ENCODE assay signal across 12 mouse cellular contexts in the genomic region with DNA sequence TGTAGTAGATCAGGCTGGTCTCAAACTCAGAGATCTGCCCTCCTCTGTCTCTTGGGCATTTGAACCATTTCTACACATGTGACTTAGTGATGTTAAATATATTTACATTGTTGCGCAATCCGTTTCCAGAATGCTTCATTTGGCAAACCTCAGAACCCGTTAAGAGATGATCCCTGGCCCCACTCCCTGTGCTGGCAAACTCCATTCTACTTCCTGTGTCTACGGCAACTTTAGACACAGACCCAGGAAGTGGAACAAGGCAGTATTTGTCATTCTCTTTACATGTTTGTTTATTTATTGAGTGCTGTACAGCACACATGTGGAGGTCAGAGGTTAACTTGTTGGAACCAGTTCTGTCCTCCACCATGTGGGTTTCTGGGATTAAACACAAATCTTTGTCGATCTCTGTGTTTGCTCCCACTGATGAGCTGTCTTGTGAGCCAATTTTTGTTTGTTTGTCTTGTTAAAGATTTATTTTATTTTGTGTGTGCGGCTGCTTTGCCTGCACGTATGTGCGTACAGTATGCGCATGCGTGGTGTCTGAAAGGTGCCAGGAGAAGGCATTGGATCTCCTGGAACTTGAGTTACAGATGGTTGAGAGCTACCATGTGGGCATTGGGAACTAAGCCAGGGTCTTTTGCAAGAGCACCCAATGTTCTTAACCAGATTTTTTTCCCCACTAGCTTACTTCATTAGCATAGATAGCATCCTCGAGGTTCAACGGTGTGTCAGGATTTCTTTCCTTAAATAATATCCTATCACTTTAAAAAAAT. TPM values are rescaled to one million over a fixed set of nuclear protein-coding genes. Genes with fewer than 3 reads are reported as not detected.
DNase-seq lines count a peak whose midpoint lies in the region; ATAC-seq and TF ChIP-seq lines count a peak whose summit lies in the region.
"Had no signal": no experiment of that assay in that cellular context is flagged by ENCODE, and none has a peak within 500 bp of the region (broad histone marks: within the 10 kb centered on the region; RNA-seq: fewer than 3 reads in every experiment).

No protein-coding gene starts in this region.

- H3K4me2 ChIP-seq in forebrain, embryonic 15.5 days (replicated peaks): 0 out of 2 replicates have a peak overlapping the region, but pooled peaks have one; percentile 28
- H3K4me2 ChIP-seq in forebrain, embryonic 11.5 days (ENCODE audit: low read depth, low read length, severe bottlenecking): no peak overlapping the region
- no peak overlapping the region for H3K4me2 ChIP-seq in midbrain, embryonic 14.5 days (ENCODE audit: low read length)
- no peak overlapping the region for H3K4me2 ChIP-seq in myocyte (ENCODE audit: low read depth)
- H3K4me2 ChIP-seq: liver, embryonic 13.5 days had no signal

- H3K4me1 ChIP-seq in forebrain, embryonic 15.5 days: peaks cover 16% of the 10 kb centered on the region
- H3K4me1 ChIP-seq in forebrain, embryonic 11.5 days (replicated peaks; ENCODE audit: control insufficient read depth, insufficient read depth, low read length): 0 out of 2 replicates have a peak, but pooled peaks cover 2% of the 10 kb centered on the region
- no peaks in the 10 kb centered on the region; the same call in 1 of the 2 replicates for H3K4me1 ChIP-seq in midbrain, embryonic 14.5 days (ENCODE audit: control insufficient read depth, insufficient read depth, low read length)
- peaks cover 9% of the 10 kb centered on the region for H3K4me1 ChIP-seq in midbrain, embryonic 10.5 days

- DNase-seq in forebrain, embryonic 11.5 days (ENCODE audit: low spot score): no peak
- no peak for DNase-seq in midbrain, embryonic 14.5 days
- no peak for DNase-seq in midbrain, embryonic 10.5 days (ENCODE audit: low spot score)
- peak; percentile 40 to 58 for DNase-seq in layer of hippocampus, postnatal 36 days
- DNase-seq in thymus, postnatal 4 days: no peak
- no peak for DNase-seq in kidney, postnatal 25 days
- DNase-seq: liver, embryonic 13.5 days had no signal

- H3ac ChIP-seq in myocyte (ENCODE audit: control insufficient read depth, insufficient read length): no peak overlapping the region

- H3K9ac ChIP-seq in forebrain, embryonic 15.5 days (replicated peaks): no peak overlapping the region
- H3K9ac ChIP-seq in forebrain, embryonic 11.5 days (ENCODE audit: low read length): no peak overlapping the region
- H3K9ac ChIP-seq in midbrain, embryonic 14.5 days (replicated peaks; ENCODE audit: low read length): no peak overlapping the region
- H3K9ac ChIP-seq: liver, embryonic 13.5 days had no signal

- no peak for TF ChIP-seq POLR2A in myocyte (IDR thresholded peaks at IDR 0.05; ENCODE audit: insufficient read length, low read depth)

- H3K27me3 ChIP-seq in forebrain, embryonic 15.5 days: no peaks in the 10 kb centered on the region
- H3K27me3 ChIP-seq in forebrain, embryonic 11.5 days (ENCODE audit: control insufficient read depth, insufficient read depth, low read length): no peaks in the 10 kb centered on the region
- H3K27me3 ChIP-seq in midbrain, embryonic 14.5 days (ENCODE audit: control insufficient read depth, insufficient read depth, low read length): no peaks in the 10 kb centered on the region
- H3K27me3 ChIP-seq in midbrain, embryonic 10.5 days (ENCODE audit: low read depth, poor library complexity, severe bottlenecking): 0 out of 2 replicates have a peak, but pooled peaks cover 6% of the 10 kb centered on the region
- H3K27me3 ChIP-seq in myocyte (ENCODE audit: control insufficient read depth, insufficient read depth, insufficient read length): peaks cover 7% of the 10 kb centered on the region
- H3K27me3 ChIP-seq: Patski had no signal

- no peak overlapping the region for H3K4me3 ChIP-seq in forebrain, embryonic 15.5 days
- H3K4me3 ChIP-seq in forebrain, embryonic 11.5 days (ENCODE audit: low read depth, low read length): no peak overlapping the region
- H3K4me3 ChIP-seq in midbrain, embryonic 14.5 days (replicated peaks; ENCODE audit: low read depth, low read length): no peak overlapping the region
- no peak overlapping the region for H3K4me3 ChIP-seq in midbrain, embryonic 10.5 days
- H3K4me3 ChIP-seq in myocyte: no peak overlapping the region
- H3K4me3 ChIP-seq: liver, embryonic 13.5 days had no signal

- peak; percentile 46 for ATAC-seq in forebrain, embryonic 15.5 days (replicated peaks)
- ATAC-seq in forebrain, embryonic 11.5 days (replicated peaks; ENCODE audit: low FRiP score): no peak
- peak; percentile 8; the same call in 1 of the 2 replicates for ATAC-seq in midbrain, embryonic 14.5 days (ENCODE audit: low FRiP score, low TSS enrichment)

- WGBS in forebrain, embryonic 15.5 days: 67% methylated on average over 12 of the region's 12 CpGs
- 90% methylated on average over 12 of the region's 12 CpGs for WGBS in forebrain, embryonic 11.5 days
- WGBS in midbrain, embryonic 14.5 days: 89% methylated on average over 12 of the region's 12 CpGs
- 87% methylated on average over 12 of the region's 12 CpGs for WGBS in midbrain, embryonic 10.5 days

- no peaks in the 10 kb centered on the region for H3K36me3 ChIP-seq in forebrain, embryonic 15.5 days
- no peaks in the 10 kb centered on the region for H3K36me3 ChIP-seq in forebrain, embryonic 11.5 days (ENCODE audit: control insufficient read depth, insufficient read depth, low read length)
- no peaks in the 10 kb centered on the region for H3K36me3 ChIP-seq in midbrain, embryonic 14.5 days (ENCODE audit: control insufficient read depth, insufficient read depth, low read length)
- no peaks in the 10 kb centered on the region for H3K36me3 ChIP-seq in midbrain, embryonic 10.5 days
- no peaks in the 10 kb centered on the region for H3K36me3 ChIP-seq in myocyte (ENCODE audit: control insufficient read depth, insufficient read depth)
- H3K36me3 ChIP-seq: liver, embryonic 13.5 days had no signal

- peak overlapping the region; percentile 53 for H3K27ac ChIP-seq in forebrain, embryonic 15.5 days (replicated peaks)
- no peak overlapping the region for H3K27ac ChIP-seq in forebrain, embryonic 11.5 days (ENCODE audit: low read depth, low read length)
- no peak overlapping the region for H3K27ac ChIP-seq in midbrain, embryonic 14.5 days (replicated peaks; ENCODE audit: low read depth, low read length)
- no peak overlapping the region for H3K27ac ChIP-seq in midbrain, embryonic 10.5 days (replicated peaks)
- H3K27ac ChIP-seq: liver, embryonic 13.5 days had no signal

- H3K79me2 ChIP-seq in myocyte (ENCODE audit: control insufficient read depth, insufficient read depth): no peaks in the 10 kb centered on the region

- no peaks in the 10 kb centered on the region for H3K9me3 ChIP-seq in forebrain, embryonic 15.5 days
- H3K9me3 ChIP-seq in forebrain, embryonic 11.5 days (ENCODE audit: control insufficient read depth, low read length): no peaks in the 10 kb centered on the region
- H3K9me3 ChIP-seq in midbrain, embryonic 14.5 days (ENCODE audit: control insufficient read depth, low read length): no peaks in the 10 kb centered on the region
- no peaks in the 10 kb centered on the region for H3K9me3 ChIP-seq in midbrain, embryonic 10.5 days (replicated peaks)
- H3K9me3 ChIP-seq: liver, embryonic 13.5 days had no signal

TF ChIP-seq in myocyte, 11 proteins besides CTCF, POLR2A, EP300 and RAD21:
- TF ChIP-seq CEBPB (IDR thresholded peaks at IDR 0.05; ENCODE audit: insufficient read depth, poor library complexity, severe bottlenecking): peak; percentile 63
- TF ChIP-seq USF1 (IDR thresholded peaks at IDR 0.05; ENCODE audit: low read depth): no peak
TF ChIP-seq in myocyte: peak in this region for 1.

RNA-seq across cellular contexts. Expression of a gene that starts 30.5 kb away (rescaled TPM):
- 6.2 and 7.4 TPM in 2 replicates for polyA plus RNA-seq in forebrain, embryonic 15.5 days (2015; fragmentation: Nextera tagmentation; extraction: Ambion mirVana)
- polyA plus RNA-seq in forebrain, embryonic 11.5 days (2014; fragmentation: Nextera tagmentation; extraction: Ambion mirVana): 5.1 and 6.8 TPM in 2 replicates
- polyA plus RNA-seq in midbrain, embryonic 14.5 days (2014; fragmentation: Nextera tagmentation; extraction: Ambion mirVana): 8.5 and 8.8 TPM in 2 replicates
- 2.0 and 2.2 TPM in 2 replicates for polyA plus RNA-seq in midbrain, embryonic 10.5 days (2016; fragmentation: Nextera tagmentation; extraction: Ambion mirVana)
- 10 to 100 TPM; 16.5 to 18.6 TPM for total RNA-seq in layer of hippocampus, postnatal 36 days (2021)
- not detected for polyA plus RNA-seq in myocyte (2012; fragmentation: generic; extraction: Trizol)
- total RNA-seq: adrenal gland, postnatal 36 days had no signal
- polyA plus RNA-seq: liver, embryonic 13.5 days had no signal

RNA-seq across cellular contexts. Expression of a gene that starts 37.6 kb away (rescaled TPM):
- 0.46 and 0.89 TPM in 2 replicates for polyA plus RNA-seq in forebrain, embryonic 15.5 days (2015; fragmentation: Nextera tagmentation; extraction: Ambion mirVana)
- polyA plus RNA-seq in forebrain, embryonic 11.5 days (2014; fragmentation: Nextera tagmentation; extraction: Ambion mirVana): 0.48 and 0.60 TPM in 2 replicates
- polyA plus RNA-seq in midbrain, embryonic 14.5 days (2014; fragmentation: Nextera tagmentation; extraction: Ambion mirVana): 2.5 and 3.5 TPM in 2 replicates
- 0.83 and 2.4 TPM in 2 replicates for polyA plus RNA-seq in midbrain, embryonic 10.5 days (2016; fragmentation: Nextera tagmentation; extraction: Ambion mirVana)
- 1 to 10 TPM; 6.9 to 7.8 TPM for total RNA-seq in layer of hippocampus, postnatal 36 days (2021)
- not detected for polyA plus RNA-seq in myocyte (2012; fragmentation: generic; extraction: Trizol)
- total RNA-seq: adrenal gland, postnatal 36 days; common myeloid progenitor, adult 5-6 weeks had no signal
- polyA plus RNA-seq: Patski had no signal

Comparison
In these comparisons a context has a peak if more than half of its experiments do, and no peak if none do; other contexts are left out.
1. DNase-seq: peak in layer of hippocampus, postnatal 36 days (2 of 2); none in forebrain, embryonic 11.5 days (single experiment), midbrain, embryonic 14.5 days (single experiment), midbrain, embryonic 10.5 days (single experiment), thymus, postnatal 4 days (single experiment) and kidney, postnatal 25 days (0 of 2).